Mouse (Mus musculus) spleen, adult 2 months (tissue): ENCODE measurements around the gene Col6a4. TPM values are rescaled to one million over a fixed set of nuclear protein-coding genes. Genes with fewer than 3 reads are reported as not detected.

Source experiments
- DNase-seq, 2 experiments: peaks; one replicate each; pipeline versions ENCODE4 v3.0.0 to v3.0.0-alpha.2; 2012 to 2021; ENCODE audit warnings: low spot score in 2 of 2, low read depth in 1 of 2
- H3K27ac ChIP-seq: fragments of 200-500 bp; 2 replicates; pipeline ENCODE4 v1.5.1; 2012; ENCODE audit warnings: low read length, inconsistent platforms; ENCODE audit not compliant: insufficient read depth
- H3K27me3 ChIP-seq: fragments of 200-500 bp; 2 replicates; pipeline ENCODE4 v1.6.1; 2012; ENCODE audit warnings: mild to moderate bottlenecking, moderate library complexity, low read length, inconsistent platforms; ENCODE audit not compliant: control insufficient read depth, insufficient read depth
- H3K36me3 ChIP-seq: fragments of 200-500 bp; 2 replicates; pipeline ENCODE4 v1.6.1; 2012; ENCODE audit warnings: mild to moderate bottlenecking, low read length, inconsistent platforms; ENCODE audit not compliant: control insufficient read depth, insufficient read depth
- H3K4me1 ChIP-seq: fragments of 200-500 bp; 2 replicates; pipeline ENCODE4 v1.6.1; 2011; ENCODE audit warnings: inconsistent platforms; ENCODE audit not compliant: control insufficient read depth, insufficient read depth, insufficient read length
- H3K4me3 ChIP-seq: fragments of 200-500 bp; 2 replicates; pipeline ENCODE4 v1.5.1; 2011; ENCODE audit warnings: mild to moderate bottlenecking, inconsistent platforms; ENCODE audit not compliant: insufficient read depth, insufficient read length; ENCODE audit errors: extremely low read depth
- CTCF ChIP-seq: fragments of 200-500 bp; IDR thresholded peaks from 2 replicates; pipeline ENCODE4 v1.5.1; 2011; ENCODE audit warnings: mild to moderate bottlenecking, inconsistent platforms; ENCODE audit not compliant: insufficient read depth, insufficient read length, insufficient replicate concordance; ENCODE audit errors: extremely low read depth
- POLR2A ChIP-seq: fragments of 200-500 bp; IDR thresholded peaks from 2 replicates; pipeline ENCODE4 v1.6.1; 2011; ENCODE audit warnings: low read depth, low read length, inconsistent platforms
- WGBS: fragments of 180-500 bp; shearing (Covaris S2); methylation state at CpG from one replicate; pipeline ENCODE4 v1.1.7; 2018; 5-methylcytosine and 5-hydroxymethylcytosine counted together
- polyA plus RNA-seq: library from polyadenylated mRNA; depleted of rRNA; stranded (reverse); fragments of >200 nt; gene quantifications from 2 replicates; pipeline ENCODE4 v1.2.3, GENCODE M21; 2012; rRNA removed

Gene Col6a4
- polyA plus RNA-seq, 1 experiment: 4.1 TPM

- no peaks in the 10 kb centered on the region for H3K27me3 ChIP-seq
- DNase-seq: no peak
- H3K4me1 ChIP-seq: no peaks in the 10 kb centered on the region
- H3K36me3 ChIP-seq: no peaks in the 10 kb centered on the region
- WGBS: 93% methylated on average over 14 of the region's 14 CpGs
- TF ChIP-seq POLR2A (no peak), CTCF (no peak)
- H3K27ac ChIP-seq: no peak overlapping the region
- H3K4me3 ChIP-seq: no peak overlapping the region
Measured at GRCm38 (mm10) chr9:105971351-105971894, 125.2 kb downstream of the Col6a4 start.

- no peaks in the 10 kb centered on the region for H3K4me1 ChIP-seq
- no peak overlapping the region for H3K27ac ChIP-seq
- no peaks in the 10 kb centered on the region for H3K36me3 ChIP-seq
- H3K27me3 ChIP-seq: no peaks in the 10 kb centered on the region
- DNase-seq: no peak
- no peak overlapping the region for H3K4me3 ChIP-seq
- TF ChIP-seq CTCF: no peak
- TF ChIP-seq POLR2A: no peak
- 81% methylated on average over 5 of the region's 5 CpGs for WGBS
Measured at GRCm38 (mm10) chr9:105970901-105971300, 125.7 kb downstream of the Col6a4 start.

GRCm38 (mm10) chr9:105967976-105968375 is 128.6 kb downstream of the Col6a4 start:
- no peak for DNase-seq
- Histone ChIP-seq H3K4me3 (no peak overlapping the region), H3K36me3 (no peaks in the 10 kb centered on the region), H3K27ac (no peak overlapping the region), H3K4me1 (no peaks in the 10 kb centered on the region), H3K27me3 (no peaks in the 10 kb centered on the region)
- TF ChIP-seq CTCF (no peak), POLR2A (no peak)
- 77% methylated on average over 5 of the region's 5 CpGs for WGBS

- no peak within 1 kb of the TSS for H3K4me3 ChIP-seq
- no peaks in the 10 kb centered on the region for H3K36me3 ChIP-seq
- no peaks in the 10 kb centered on the region; the same call in 1 of the 2 replicates for H3K27me3 ChIP-seq
- no peaks in the 10 kb centered on the region for H3K4me1 ChIP-seq
- no peak for DNase-seq
- WGBS: 25% methylated on average over 13 of the region's 13 CpGs
- TF ChIP-seq POLR2A: no peak
- no peak for TF ChIP-seq CTCF
- H3K27ac ChIP-seq: no peak within 1 kb of the TSS
Measured at GRCm38 (mm10) chr9:105960533-105960932, 136.1 kb downstream of the Col6a4 start, which contains the start of gene Col6a5. Col6a5 (minus strand) TSS chr9:105960643.

GRCm38 (mm10) chr9:105959116-105959515 is 137.5 kb downstream of the Col6a4 start:
- TF ChIP-seq POLR2A: no peak
- no peak for TF ChIP-seq CTCF
- WGBS: 77% methylated on average over 1 of the region's 1 CpGs
- Histone ChIP-seq H3K36me3 (no peaks in the 10 kb centered on the region), H3K4me1 (no peaks in the 10 kb centered on the region), H3K27ac (no peak overlapping the region), H3K27me3 (no peaks in the 10 kb centered on the region; the same call in 1 of the 2 replicates), H3K4me3 (no peak overlapping the region)
- DNase-seq: no peak

- Histone ChIP-seq H3K27ac (no peak overlapping the region), H3K4me1 (no peaks in the 10 kb centered on the region), H3K36me3 (no peaks in the 10 kb centered on the region), H3K4me3 (no peak overlapping the region), H3K27me3 (no peaks in the 10 kb centered on the region; the same call in 1 of the 2 replicates)
- no peak for DNase-seq
- no peak for TF ChIP-seq POLR2A
- TF ChIP-seq CTCF: no peak
- 74% methylated on average over 1 of the region's 1 CpGs for WGBS
Measured at GRCm38 (mm10) chr9:105949755-105950154, 146.8 kb downstream of the Col6a4 start.

- WGBS: 75% methylated on average over 3 of the region's 3 CpGs
- H3K4me1 ChIP-seq: no peaks in the 10 kb centered on the region
- DNase-seq: no peak
- no peaks in the 10 kb centered on the region for H3K36me3 ChIP-seq
- H3K4me3 ChIP-seq: no peak overlapping the region
- no peak overlapping the region for H3K27ac ChIP-seq
- no peak for TF ChIP-seq CTCF
- no peak for TF ChIP-seq POLR2A
- no peaks in the 10 kb centered on the region for H3K27me3 ChIP-seq
Measured at GRCm38 (mm10) chr9:105947577-105947976, 149.0 kb downstream of the Col6a4 start.

Other genes starting within 250 kb of the Col6a4 start
- gene Col6a5, start 136.1 kb downstream of the Col6a4 start, polyA plus RNA-seq: 0.39 and 0.56 TPM in 2 replicates
- 6.5 and 6.9 TPM in 2 replicates for gene Glyctk, start 61.4 kb upstream of the Col6a4 start, polyA plus RNA-seq
- gene Wdr82, start 74.1 kb upstream of the Col6a4 start, polyA plus RNA-seq: 41.3 and 53.3 TPM in 2 replicates
- gene Ppm1m, start 103.0 kb upstream of the Col6a4 start, polyA plus RNA-seq: 87.4 and 95.8 TPM in 2 replicates
- 90.9 and 93.3 TPM in 2 replicates for gene Twf2, start 106.3 kb upstream of the Col6a4 start, polyA plus RNA-seq
- 65.3 and 90.7 TPM in 2 replicates for gene Tlr9, start 125.8 kb upstream of the Col6a4 start, polyA plus RNA-seq
- 29.6 and 39.5 TPM in 2 replicates for gene Alas1, start 151.9 kb upstream of the Col6a4 start, polyA plus RNA-seq
- 6.8 and 8.4 TPM in 2 replicates for gene Poc1a, start 184.3 kb upstream of the Col6a4 start, polyA plus RNA-seq